Mouse (Mus musculus) small intestine, adult 10 weeks (tissue): ENCODE results near the gene St6gal1. TPM values are rescaled to one million over a fixed set of nuclear protein-coding genes. Genes with fewer than 3 reads are reported as not detected.

ENCODE experiments used
- polyA plus RNA-seq: library from polyadenylated mRNA; stranded (reverse); fragments of 350-450 nt; fragmentation: Illumina TruSeq; extraction: RNeasy Lipid Tissue Mini Kit (QIAGEN cat#74804); gene quantifications from one replicate; pipeline ENCODE4 v1.2.3, GENCODE M21; 2014; ENCODE audit warnings: low replicate concordance

The St6gal1 gene
- 5.3 TPM for polyA plus RNA-seq

DNA sequence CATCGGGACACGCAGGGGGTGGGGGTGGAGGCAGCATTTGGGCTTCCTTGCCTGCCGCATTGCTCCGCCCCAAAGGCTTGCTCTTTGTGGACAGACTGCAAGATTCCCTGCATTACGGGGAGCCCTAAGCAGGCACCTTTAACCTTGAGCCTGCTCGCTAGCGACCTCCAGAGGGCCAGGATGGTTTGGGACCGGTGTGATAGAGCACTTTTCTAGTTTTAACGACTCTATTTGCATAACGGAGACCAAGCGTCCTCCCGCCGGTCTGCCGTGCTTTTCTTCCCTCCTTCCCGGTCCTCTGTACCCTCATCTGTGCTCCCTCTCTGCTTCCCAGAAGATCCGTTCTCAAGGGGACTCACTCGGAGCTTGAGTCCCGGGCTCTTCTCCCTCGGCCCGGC lies at the start of gene St6gal1:
TSS of gene St6gal1 (plus strand) at position 70 of the 398 bp plus-strand sequence.

Other genes starting within 250 kb of the St6gal1 start
- gene Kng2, start 195.3 kb upstream of the St6gal1 start, polyA plus RNA-seq = not detected
- not detected for gene Kng1, start 166.9 kb upstream of the St6gal1 start, polyA plus RNA-seq
- gene Eif4a2, start 117.3 kb upstream of the St6gal1 start, polyA plus RNA-seq = 1,412 TPM
- gene Rfc4, start 97.0 kb upstream of the St6gal1 start, polyA plus RNA-seq = 38.9 TPM
- gene Adipoq, start 78.2 kb upstream of the St6gal1 start, polyA plus RNA-seq = 37.9 TPM
- not detected for gene Rtp1, start 204.4 kb downstream of the St6gal1 start, polyA plus RNA-seq